Mouse (Mus musculus): ENCODE measurements around the gene Nfe2l3.
"Not testable (repeated sequence)": the region's sequence is repeated elsewhere in the genome, so short reads cannot be mapped to it uniquely, and the experiment has no call there.

GRCm38 (mm10) chr6:51394963-51395362 is 37.5 kb upstream of the Nfe2l3 start:
- TF ChIP-seq TAL1 (conservative IDR thresholded peaks at IDR 0.05; ENCODE audit: low read depth, low read length); CTCF (IDR thresholded peaks at IDR 0.05; ENCODE audit: low read depth, low read length); GATA1 (IDR thresholded peaks at IDR 0.05; ENCODE audit: borderline replicate concordance, low read length); GATA2 (IDR thresholded peaks at IDR 0.05; ENCODE audit: borderline replicate concordance, low read depth, low read length); POLR2AphosphoS5 (IDR thresholded peaks at IDR 0.05; ENCODE audit: insufficient replicate concordance, low read depth, low read length): not testable (repeated sequence)
